Mouse (Mus musculus) testis, adult 2 months (tissue): ENCODE measurements around the gene Grid1.

ENCODE experiments used
- CTCF ChIP-seq: fragments of 200-500 bp; IDR thresholded peaks from 2 replicates; pipeline ENCODE4 v1.5.1; 2012; ENCODE audit warnings: low read depth, mild to moderate bottlenecking, inconsistent platforms, low read length, moderate library complexity; ENCODE audit not compliant: control insufficient read depth, insufficient read depth, insufficient replicate concordance
- POLR2A ChIP-seq: fragments of 200-500 bp; IDR thresholded peaks from 2 replicates; pipeline ENCODE4 v1.6.1; 2012; ENCODE audit warnings: low read depth, mild to moderate bottlenecking, inconsistent platforms, low read length, moderate library complexity; ENCODE audit not compliant: control insufficient read depth

DNA sequence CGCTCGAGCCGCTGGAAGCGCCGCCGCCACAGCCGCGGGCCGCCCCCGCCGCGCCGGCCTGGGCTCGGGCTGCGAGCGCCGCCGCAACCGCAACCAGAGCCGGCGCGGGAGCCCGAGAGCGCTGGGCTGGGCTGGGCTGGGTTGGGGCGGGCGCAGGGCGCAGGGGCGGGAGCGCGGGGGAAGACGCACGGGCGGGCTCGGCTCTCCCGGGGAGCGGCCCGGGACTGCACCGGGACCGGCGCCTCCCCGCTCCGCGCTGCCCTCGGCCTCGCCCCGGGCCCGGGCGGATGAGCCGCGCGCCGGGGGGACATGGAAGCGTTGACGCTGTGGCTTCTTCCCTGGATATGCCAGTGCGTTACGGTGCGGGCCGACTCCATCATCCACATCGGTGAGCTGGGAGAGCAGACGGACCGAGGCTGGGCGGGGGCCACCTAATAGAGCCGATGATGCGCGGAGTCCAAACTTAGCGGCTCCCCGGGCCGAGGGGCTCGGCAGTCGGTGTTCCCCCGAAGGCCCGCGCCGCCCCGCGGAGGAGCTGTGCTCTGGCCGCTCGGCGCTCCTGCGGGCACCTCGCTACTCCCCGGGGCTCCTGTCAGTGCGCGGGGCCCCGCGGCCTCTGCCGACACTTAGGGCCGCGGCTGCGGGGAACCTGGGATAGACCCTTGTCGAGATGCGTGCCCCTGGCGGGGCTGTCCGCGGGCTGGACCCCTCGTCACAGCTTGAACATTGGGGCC is at the start of gene Grid1:
- no peak for TF ChIP-seq POLR2A
- no peak for TF ChIP-seq CTCF
